Comparison of ENCODE assay signal across 17 mouse cellular contexts in genomic region chr11:59541324-59541723, GRCm38 (mm10). TPM values are rescaled to one million over a fixed set of nuclear protein-coding genes. Genes with fewer than 3 reads are reported as not detected.
DNase-seq lines count a peak whose midpoint lies in the region; ATAC-seq and TF ChIP-seq lines count a peak whose summit lies in the region.
"Had no signal": no experiment of that assay in that cellular context is flagged by ENCODE, and none has a peak within 500 bp of the region (broad histone marks: within the 10 kb centered on the region; RNA-seq: fewer than 3 reads in every experiment).

Gene Nlrp3, plus strand, starts transcription at chr11:59541568.

- ATAC-seq in heart, postnatal 0 days (ENCODE audit: insufficient read depth, low read depth): no peak
- no peak for ATAC-seq in heart, embryonic 12.5 days (ENCODE audit: insufficient number of reproducible peaks, low FRiP score)
- no peak for ATAC-seq in lung, postnatal 0 days
- peak; percentile 74 for ATAC-seq in common myeloid progenitor, adult 5-6 weeks (replicated peaks; ENCODE audit: low read depth, poor library complexity, severe bottlenecking)
- peak; percentile 47 for ATAC-seq in neutrophil, adult 5-6 weeks (ENCODE audit: extremely low read depth, insufficient number of reproducible peaks, low FRiP score, poor library complexity, severe bottlenecking)
- no peak for ATAC-seq in forebrain, embryonic 13.5 days
- ATAC-seq: forebrain, embryonic 15.5 days; inflammation-experienced regulatory T-cells, adult 6 months had no signal

- no peak within 1 kb of the TSS for H3K4me3 ChIP-seq in heart, postnatal 0 days (ENCODE audit: low read depth, low read length)
- H3K4me3 ChIP-seq in heart, embryonic 12.5 days: no peak within 1 kb of the TSS
- H3K4me3 ChIP-seq in lung, postnatal 0 days (ENCODE audit: low read depth, low read length): no peak within 1 kb of the TSS
- no peak within 1 kb of the TSS for H3K4me3 ChIP-seq in forebrain, embryonic 13.5 days
- H3K4me3 ChIP-seq: forebrain, embryonic 15.5 days; heart, embryonic 10.5 days had no signal

- H3K27me3 ChIP-seq in heart, postnatal 0 days (ENCODE audit: control insufficient read depth, insufficient read depth, low read length): no peaks in the 10 kb centered on the region
- H3K27me3 ChIP-seq in heart, embryonic 12.5 days (replicated peaks): no peaks in the 10 kb centered on the region
- no peaks in the 10 kb centered on the region for H3K27me3 ChIP-seq in lung, postnatal 0 days (replicated peaks; ENCODE audit: insufficient read depth, low read length)
- no peaks in the 10 kb centered on the region for H3K27me3 ChIP-seq in forebrain, embryonic 13.5 days
- H3K27me3 ChIP-seq: forebrain, embryonic 15.5 days had no signal

- no peak within 1 kb of the TSS for H3K9ac ChIP-seq in heart, postnatal 0 days (replicated peaks; ENCODE audit: low read depth, low read length)
- no peak within 1 kb of the TSS for H3K9ac ChIP-seq in heart, embryonic 12.5 days
- H3K9ac ChIP-seq in lung, postnatal 0 days (replicated peaks; ENCODE audit: low read depth): no peak within 1 kb of the TSS
- no peak within 1 kb of the TSS for H3K9ac ChIP-seq in forebrain, embryonic 13.5 days
- H3K9ac ChIP-seq: forebrain, embryonic 15.5 days had no signal

- H3K27ac ChIP-seq in heart, postnatal 0 days (ENCODE audit: low read depth): 0 out of 2 replicates have a peak within 1 kb of the TSS, but pooled peaks have one; percentile 30
- no peak within 1 kb of the TSS for H3K27ac ChIP-seq in heart, embryonic 12.5 days (ENCODE audit: poor library complexity, severe bottlenecking)
- H3K27ac ChIP-seq in lung, postnatal 0 days (ENCODE audit: low read length): no peak within 1 kb of the TSS
- no peak within 1 kb of the TSS for H3K27ac ChIP-seq in forebrain, embryonic 13.5 days
- H3K27ac ChIP-seq: forebrain, embryonic 15.5 days; heart, embryonic 10.5 days had no signal

- 43% methylated on average over 3 of the region's 3 CpGs for WGBS in heart, postnatal 0 days
- 44% methylated on average over 3 of the region's 3 CpGs for WGBS in heart, embryonic 12.5 days
- 30% methylated on average over 3 of the region's 3 CpGs for WGBS in lung, postnatal 0 days
- 53% methylated on average over 3 of the region's 3 CpGs for WGBS in forebrain, embryonic 13.5 days

- no peaks in the 10 kb centered on the region for H3K9me3 ChIP-seq in heart, postnatal 0 days (replicated peaks; ENCODE audit: control insufficient read depth, low read length)
- H3K9me3 ChIP-seq in heart, embryonic 12.5 days (replicated peaks): peaks cover 3% of the 10 kb centered on the region; the same call in 1 of the 2 replicates
- no peaks in the 10 kb centered on the region for H3K9me3 ChIP-seq in lung, postnatal 0 days (ENCODE audit: low read length)
- 0 out of 2 replicates have a peak, but pooled peaks cover 3% of the 10 kb centered on the region for H3K9me3 ChIP-seq in forebrain, embryonic 13.5 days (replicated peaks)
- H3K9me3 ChIP-seq: forebrain, embryonic 15.5 days; heart, embryonic 10.5 days had no signal

- no peak for TF ChIP-seq CTCF in heart, postnatal 0 days (IDR thresholded peaks at IDR 0.05; ENCODE audit: low read depth)
- TF ChIP-seq CTCF in lung, postnatal 0 days (IDR thresholded peaks at IDR 0.05): no peak

- H3K4me1 ChIP-seq in heart, postnatal 0 days (ENCODE audit: control insufficient read depth, insufficient read depth): no peaks in the 10 kb centered on the region
- H3K4me1 ChIP-seq in heart, embryonic 12.5 days (replicated peaks): 0 out of 2 replicates have a peak, but pooled peaks cover 6% of the 10 kb centered on the region
- H3K4me1 ChIP-seq in lung, postnatal 0 days (ENCODE audit: insufficient read depth, low read depth, low read length): peaks cover 3% of the 10 kb centered on the region; the same call in 1 of the 2 replicates
- no peaks in the 10 kb centered on the region for H3K4me1 ChIP-seq in forebrain, embryonic 13.5 days
- H3K4me1 ChIP-seq: forebrain, embryonic 15.5 days; heart, embryonic 10.5 days had no signal

- H3K4me2 ChIP-seq in heart, postnatal 0 days (ENCODE audit: low read depth, low read length): no peak within 1 kb of the TSS
- H3K4me2 ChIP-seq in heart, embryonic 12.5 days: no peak within 1 kb of the TSS
- H3K4me2 ChIP-seq in lung, postnatal 0 days (replicated peaks; ENCODE audit: low read depth, low read length): no peak within 1 kb of the TSS
- H3K4me2 ChIP-seq in forebrain, embryonic 13.5 days: no peak within 1 kb of the TSS
- H3K4me2 ChIP-seq: forebrain, embryonic 15.5 days; midbrain, embryonic 11.5 days had no signal

- H3K36me3 ChIP-seq in heart, postnatal 0 days (replicated peaks; ENCODE audit: control insufficient read depth, insufficient read depth, low read length): no peaks in the 10 kb centered on the region
- H3K36me3 ChIP-seq in heart, embryonic 12.5 days: no peaks in the 10 kb centered on the region
- no peaks in the 10 kb centered on the region for H3K36me3 ChIP-seq in lung, postnatal 0 days (ENCODE audit: insufficient read depth, low read length)
- H3K36me3 ChIP-seq in forebrain, embryonic 13.5 days (ENCODE audit: poor library complexity, severe bottlenecking): no peaks in the 10 kb centered on the region
- H3K36me3 ChIP-seq: forebrain, embryonic 15.5 days; heart, embryonic 10.5 days had no signal

- no peak for DNase-seq in heart, postnatal 0 days (ENCODE audit: low spot score)
- DNase-seq in lung, postnatal 0 days (ENCODE audit: low spot score): peak; percentile 33
- no peak for DNase-seq in lung, adult 18-20 months
- no peak for DNase-seq in ovary, postnatal 14 days (ENCODE audit: low spot score)
- DNase-seq: cerebellum, adult 8-10 months; heart, postnatal 4 days; kidney, adult 9 months; kidney, postnatal 4 days; thymus, adult 18-20 months had no signal

- no peak for TF ChIP-seq EP300 in heart, postnatal 0 days (IDR thresholded peaks at IDR 0.05; ENCODE audit: low read depth)
- no peak for TF ChIP-seq EP300 in lung, postnatal 0 days (IDR thresholded peaks at IDR 0.05)

RNA-seq across cellular contexts. Expression of gene Nlrp3, which starts in this region (rescaled TPM):
- 0.11 and 0.15 TPM in 2 replicates for total RNA-seq in heart, postnatal 0 days (2014; rRNA removed; ENCODE audit: low replicate concordance)
- 0.18 and 0.25 TPM in 2 replicates for polyA plus RNA-seq in heart, postnatal 0 days (2015; fragmentation: Nextera tagmentation; extraction: Ambion mirVana)
- polyA plus RNA-seq in heart, embryonic 12.5 days (2016; fragmentation: Nextera tagmentation; extraction: Ambion mirVana): 0.08 and 0.09 TPM in 2 replicates
- polyA plus RNA-seq in lung, postnatal 0 days (2015; fragmentation: Nextera tagmentation; extraction: Ambion mirVana): 0.74 and 1.5 TPM in 2 replicates
- total RNA-seq in common myeloid progenitor, adult 5-6 weeks (2017): 2.8 and 7.3 TPM in 2 replicates
- 146 and 152 TPM in 2 replicates for total RNA-seq in neutrophil, adult 5-6 weeks (2017)
- polyA plus RNA-seq in forebrain, embryonic 13.5 days (2015; fragmentation: Nextera tagmentation; extraction: Ambion mirVana): 0.08 and 0.09 TPM in 2 replicates
- polyA plus RNA-seq: inflammation-experienced regulatory T-cells, adult 6 months; midbrain, embryonic 11.5 days had no signal

Comparison
In these comparisons a context has a peak if more than half of its experiments do, and no peak if none do; other contexts are left out.
1. RNA of gene Nlrp3 (total RNA-seq): 146 to 152 TPM in neutrophil, adult 5-6 weeks; 2.8 to 7.3 TPM in common myeloid progenitor, adult 5-6 weeks and 0.11 to 0.15 TPM in heart, postnatal 0 days; every median in the first group is over 10 times any median in the second.
2. ATAC-seq: peak in common myeloid progenitor, adult 5-6 weeks (single experiment) and neutrophil, adult 5-6 weeks (single experiment); none in heart, postnatal 0 days (single experiment), heart, embryonic 12.5 days (single experiment), lung, postnatal 0 days (single experiment) and forebrain, embryonic 13.5 days (single experiment).